Mouse (Mus musculus) kidney, adult 2 months (tissue): ENCODE results near the gene Sox5.

Source experiments
- CTCF ChIP-seq: fragments of 200-500 bp; conservative IDR thresholded peaks from 2 replicates; pipeline ENCODE4 v1.5.1; 2011; ENCODE audit warnings: low read depth, mild to moderate bottlenecking, control low read depth, low read length, moderate library complexity, mixed read lengths; ENCODE audit not compliant: insufficient read depth, insufficient read length
- POLR2A ChIP-seq: fragments of 200-500 bp; IDR thresholded peaks from one replicate; pipeline ENCODE4 v1.6.1; 2011; ENCODE audit warnings: low read depth, low read length, control low read depth

DNA sequence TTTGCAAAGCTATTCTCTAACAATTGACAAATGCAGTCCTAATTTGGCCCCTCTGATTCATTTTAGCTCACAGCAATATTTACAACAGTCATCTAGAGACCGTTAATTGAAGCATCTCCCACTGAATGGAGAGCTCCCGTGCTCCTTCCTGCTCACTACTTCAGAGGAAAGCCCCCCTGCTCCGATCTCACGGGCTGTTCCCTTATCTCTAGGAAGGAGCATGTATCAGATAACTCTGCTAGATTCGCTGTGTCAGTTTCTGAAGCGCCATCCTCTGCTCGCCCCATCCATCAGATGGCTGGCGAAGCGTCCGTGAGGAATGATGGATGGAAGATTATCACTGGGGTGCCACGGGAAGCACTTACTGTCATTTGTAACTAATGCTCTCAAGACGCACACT is 926.4 kb downstream of the Sox5 start:
- TF ChIP-seq POLR2A: no peak
- no peak for TF ChIP-seq CTCF
